Mouse (Mus musculus): ENCODE data around the gene Gm49396. TPM values are rescaled to one million over a fixed set of nuclear protein-coding genes. Genes with fewer than 3 reads are reported as not detected.

Gene Gm49396
- polyA plus RNA-seq, 1 experiment from 2014 or later = 5.8 TPM

- Histone ChIP-seq H3K4me3 (no peak overlapping the region), H3K27me3 (replicated peaks) (0 out of 2 replicates have a peak, but pooled peaks cover 5% of the 10 kb centered on the region), H3K27ac (no peak overlapping the region), H3K4me1 (peaks cover 45% of the 10 kb centered on the region), H3K4me2 (no peak overlapping the region), H3K9ac (0 out of 2 replicates have a peak overlapping the region, but pooled peaks have one; percentile 14), H3K36me3 (peaks cover 9% of the 10 kb centered on the region), H3K9me3 (replicated peaks) (no peaks in the 10 kb centered on the region)
- no peak for ATAC-seq
- WGBS (ENCODE audit: insufficient replicate concordance) = 78% methylated on average over 9 of the region's 9 CpGs
Measured at GRCm38 (mm10) chr7:30590927-30591604, 27.9 kb downstream of the Gm49396 start.

- H3K36me3 ChIP-seq = peaks cover 4% of the 10 kb centered on the region
- no peak for ATAC-seq
- H3K4me1 ChIP-seq = peaks cover 40% of the 10 kb centered on the region
- 0 out of 2 replicates have a peak, but pooled peaks cover 5% of the 10 kb centered on the region for H3K27me3 ChIP-seq (replicated peaks)
- H3K9me3 ChIP-seq (replicated peaks) = no peaks in the 10 kb centered on the region
- no peak overlapping the region for H3K4me2 ChIP-seq
- 69% methylated on average over 4 of the region's 4 CpGs for WGBS (ENCODE audit: insufficient replicate concordance)
- no peak overlapping the region for H3K9ac ChIP-seq
- no peak overlapping the region for H3K4me3 ChIP-seq
- H3K27ac ChIP-seq = no peak overlapping the region
Measured at GRCm38 (mm10) chr7:30591605-30591951, 28.4 kb downstream of the Gm49396 start.

GRCm38 (mm10) chr7:30592772-30593423 lies 29.8 kb downstream of the Gm49396 start:
- 45% methylated on average over 5 of the region's 5 CpGs for WGBS (ENCODE audit: insufficient replicate concordance)
- Histone ChIP-seq H3K27ac (no peak overlapping the region), H3K4me2 (no peak overlapping the region), H3K9me3 (replicated peaks) (no peaks in the 10 kb centered on the region), H3K36me3 (no peaks in the 10 kb centered on the region), H3K27me3 (replicated peaks) (0 out of 2 replicates have a peak, but pooled peaks cover 13% of the 10 kb centered on the region), H3K4me3 (no peak overlapping the region), H3K9ac (no peak overlapping the region), H3K4me1 (peaks cover 29% of the 10 kb centered on the region)
- no peak for ATAC-seq

- 58% methylated on average over 10 of the region's 10 CpGs for WGBS (ENCODE audit: insufficient replicate concordance)
- Histone ChIP-seq H3K9ac (no peak overlapping the region; the same call in 1 of the 2 replicates), H3K27ac (no peak overlapping the region), H3K4me3 (no peak overlapping the region), H3K36me3 (no peaks in the 10 kb centered on the region), H3K4me1 (peaks cover 29% of the 10 kb centered on the region), H3K4me2 (peak overlapping the region; percentile 27; the same call in 1 of the 2 replicates), H3K27me3 (replicated peaks) (0 out of 2 replicates have a peak, but pooled peaks cover 13% of the 10 kb centered on the region), H3K9me3 (replicated peaks) (no peaks in the 10 kb centered on the region)
- ATAC-seq = no peak
Measured at GRCm38 (mm10) chr7:30593579-30594509, 30.7 kb downstream of the Gm49396 start.

GRCm38 (mm10) chr7:30594510-30595024 lies 31.4 kb downstream of the Gm49396 start:
- Histone ChIP-seq H3K9ac (no peak overlapping the region), H3K4me1 (peaks cover 30% of the 10 kb centered on the region), H3K36me3 (no peaks in the 10 kb centered on the region), H3K27me3 (replicated peaks) (0 out of 2 replicates have a peak, but pooled peaks cover 13% of the 10 kb centered on the region), H3K27ac (no peak overlapping the region), H3K9me3 (replicated peaks) (no peaks in the 10 kb centered on the region), H3K4me3 (no peak overlapping the region), H3K4me2 (peak overlapping the region; percentile 27; the same call in 1 of the 2 replicates)
- WGBS (ENCODE audit: insufficient replicate concordance) = 43% methylated on average over 4 of the region's 4 CpGs
- no peak for ATAC-seq

GRCm38 (mm10) chr7:30596093-30596492 lies 32.9 kb downstream of the Gm49396 start:
- H3K9ac ChIP-seq = no peak overlapping the region
- H3K4me1 ChIP-seq = peaks cover 34% of the 10 kb centered on the region
- H3K9me3 ChIP-seq (replicated peaks) = no peaks in the 10 kb centered on the region
- H3K27me3 ChIP-seq (replicated peaks) = 0 out of 2 replicates have a peak, but pooled peaks cover 13% of the 10 kb centered on the region
- no peak overlapping the region for H3K4me2 ChIP-seq
- ATAC-seq = no peak
- WGBS (ENCODE audit: insufficient replicate concordance) = 63% methylated on average over 5 of the region's 5 CpGs
- H3K4me3 ChIP-seq = no peak overlapping the region
- H3K36me3 ChIP-seq = no peaks in the 10 kb centered on the region
- H3K27ac ChIP-seq = no peak overlapping the region

- Histone ChIP-seq H3K4me2 (no peak overlapping the region), H3K4me3 (no peak overlapping the region), H3K27me3 (replicated peaks) (0 out of 2 replicates have a peak, but pooled peaks cover 13% of the 10 kb centered on the region), H3K4me1 (peaks cover 34% of the 10 kb centered on the region), H3K36me3 (no peaks in the 10 kb centered on the region), H3K27ac (no peak overlapping the region), H3K9me3 (replicated peaks) (no peaks in the 10 kb centered on the region), H3K9ac (no peak overlapping the region)
- ATAC-seq = no peak
- WGBS (ENCODE audit: insufficient replicate concordance) = 68% methylated on average over 5 of the region's 5 CpGs
Measured at GRCm38 (mm10) chr7:30596811-30597210, 33.7 kb downstream of the Gm49396 start.

GRCm38 (mm10) chr7:30598786-30599185 lies 35.6 kb downstream of the Gm49396 start, which contains the start of gene Zbtb32:
Zbtb32 (minus strand) TSS chr7:30598909.
- 88% methylated on average over 12 of the region's 12 CpGs for WGBS (ENCODE audit: insufficient replicate concordance)
- H3K27me3 ChIP-seq (replicated peaks) = 0 out of 2 replicates have a peak, but pooled peaks cover 13% of the 10 kb centered on the region
- H3K9me3 ChIP-seq (replicated peaks) = no peaks in the 10 kb centered on the region
- peak within 1 kb of the TSS; percentile 40; the same call in 1 of the 2 replicates for H3K9ac ChIP-seq
- peak within 1 kb of the TSS; percentile 55 for H3K4me2 ChIP-seq
- peaks cover 32% of the 10 kb centered on the region for H3K4me1 ChIP-seq
- ATAC-seq = no peak
- no peak within 1 kb of the TSS for H3K4me3 ChIP-seq
- no peak within 1 kb of the TSS for H3K27ac ChIP-seq
- no peaks in the 10 kb centered on the region for H3K36me3 ChIP-seq

GRCm38 (mm10) chr7:30599933-30600353 lies 36.8 kb downstream of the Gm49396 start:
- peak overlapping the region; percentile 25 for H3K4me3 ChIP-seq
- WGBS (ENCODE audit: insufficient replicate concordance) = 2% methylated on average over 16 of the region's 16 CpGs
- H3K27ac ChIP-seq = no peak overlapping the region

GRCm38 (mm10) chr7:30600651-30601050 lies 37.5 kb downstream of the Gm49396 start:
- H3K4me3 ChIP-seq = no peak overlapping the region
- H3K9ac ChIP-seq = peak overlapping the region; percentile 40; the same call in 1 of the 2 replicates
- WGBS (ENCODE audit: insufficient replicate concordance) = 69% methylated on average over 7 of the region's 7 CpGs
- no peak overlapping the region for H3K27ac ChIP-seq
- no peak for ATAC-seq
- no peaks in the 10 kb centered on the region for H3K9me3 ChIP-seq (replicated peaks)
- H3K4me2 ChIP-seq = peak overlapping the region; percentile 55
- no peaks in the 10 kb centered on the region for H3K36me3 ChIP-seq
- peaks cover 18% of the 10 kb centered on the region for H3K4me1 ChIP-seq
- 0 out of 2 replicates have a peak, but pooled peaks cover 8% of the 10 kb centered on the region for H3K27me3 ChIP-seq (replicated peaks)

More at GRCm38 (mm10) chr7:30599933-30600353, 36.8 kb downstream of the Gm49396 start:
- peak overlapping the region; percentile 40; the same call in 1 of the 2 replicates for H3K9ac ChIP-seq
- no peaks in the 10 kb centered on the region for H3K36me3 ChIP-seq
- peaks cover 20% of the 10 kb centered on the region for H3K4me1 ChIP-seq
- H3K27me3 ChIP-seq (replicated peaks) = 0 out of 2 replicates have a peak, but pooled peaks cover 8% of the 10 kb centered on the region
- ATAC-seq = peak; percentile 97
- H3K4me2 ChIP-seq = peak overlapping the region; percentile 55
- H3K9me3 ChIP-seq (replicated peaks) = no peaks in the 10 kb centered on the region

- peaks cover 18% of the 10 kb centered on the region for H3K4me1 ChIP-seq
- H3K4me2 ChIP-seq = no peak overlapping the region
- H3K27ac ChIP-seq = no peak overlapping the region
- no peak overlapping the region for H3K9ac ChIP-seq
- 54% methylated on average over 3 of the region's 3 CpGs for WGBS (ENCODE audit: insufficient replicate concordance)
- no peaks in the 10 kb centered on the region for H3K36me3 ChIP-seq
- no peaks in the 10 kb centered on the region for H3K9me3 ChIP-seq (replicated peaks)
- H3K4me3 ChIP-seq = no peak overlapping the region
- ATAC-seq = no peak
- 0 out of 2 replicates have a peak, but pooled peaks cover 2% of the 10 kb centered on the region for H3K27me3 ChIP-seq (replicated peaks)
Measured at GRCm38 (mm10) chr7:30602583-30602982, 39.4 kb downstream of the Gm49396 start.

All from liver, embryonic 12.5 days (tissue).